Mouse (Mus musculus): ENCODE results near the gene Gm49673.
"Not testable (repeated sequence)": the region's sequence is repeated elsewhere in the genome, so short reads cannot be mapped to it uniquely, and the experiment has no call there.

GRCm38 (mm10) chr17:8036976-8037375 lies 110.6 kb downstream of the Gm49673 start:
- TF ChIP-seq POLR2A (IDR thresholded peaks at IDR 0.05; ENCODE audit: borderline replicate concordance, insufficient read depth, low read length); CTCF (IDR thresholded peaks at IDR 0.05; ENCODE audit: borderline replicate concordance, insufficient read depth, low read depth, low read length): not testable (repeated sequence)
